ENCODE assay signal across 9 mouse cellular contexts in the genomic region with DNA sequence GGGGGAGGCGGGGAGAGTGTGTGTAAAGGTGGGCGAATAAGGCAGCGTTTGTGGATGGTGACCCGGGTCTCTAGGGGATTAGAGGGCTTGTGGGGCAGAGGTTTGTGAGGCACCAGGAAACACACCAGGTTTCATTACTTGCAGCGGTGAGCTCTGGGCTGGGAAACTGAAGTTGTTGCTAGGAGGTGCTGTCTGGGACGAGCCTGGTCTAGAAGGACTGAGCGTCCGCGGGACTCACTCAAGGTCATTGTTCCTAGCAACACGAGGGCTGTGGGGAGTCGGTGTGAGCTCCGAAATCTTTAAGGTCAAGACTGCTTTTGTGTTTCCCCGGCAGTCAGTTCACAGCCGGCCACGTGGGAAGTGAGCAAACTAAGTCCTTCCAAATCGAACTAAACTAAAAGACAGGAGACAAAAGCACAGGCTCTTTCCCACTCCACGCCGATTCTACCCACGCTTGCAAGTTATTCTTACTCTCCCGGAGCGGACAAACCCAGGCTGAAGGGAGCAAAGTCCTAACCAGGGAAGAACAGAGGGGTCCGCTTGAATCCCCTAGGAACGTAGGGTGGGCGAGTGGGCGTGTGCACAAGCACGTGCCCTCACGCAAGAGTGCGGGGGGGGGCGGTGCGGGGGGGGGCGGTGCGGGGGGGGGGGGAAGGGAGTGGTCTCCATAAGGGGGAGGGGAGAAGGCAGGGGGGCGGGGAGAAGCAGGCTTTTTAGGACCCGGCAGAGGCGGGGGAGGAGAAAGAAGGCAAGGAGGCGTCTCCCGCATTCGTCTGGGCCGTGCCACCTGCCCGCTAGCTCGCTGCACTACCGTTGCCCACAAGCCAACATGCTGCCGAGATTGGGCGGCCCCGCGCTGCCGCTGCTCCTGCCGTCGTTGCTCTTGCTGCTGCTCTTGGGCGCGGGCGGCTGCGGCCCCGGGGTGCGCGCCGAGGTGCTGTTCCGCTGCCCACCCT. TPM values are rescaled to one million over a fixed set of nuclear protein-coding genes. Genes with fewer than 3 reads are reported as not detected.
DNase-seq lines count a peak whose midpoint lies in the region; ATAC-seq lines count a peak whose summit lies in the region.
"Had no signal": no experiment of that assay in that cellular context is flagged by ENCODE, and none has a peak within 500 bp of the region (broad histone marks: within the 10 kb centered on the region; RNA-seq: fewer than 3 reads in every experiment).

Gene Igfbp2, plus strand, starts transcription at position 753 of the 956 bp plus-strand sequence.

- no peaks in the 10 kb centered on the region for H3K9me3 ChIP-seq in heart, embryonic 12.5 days (replicated peaks)
- no peaks in the 10 kb centered on the region for H3K9me3 ChIP-seq in heart, embryonic 15.5 days (replicated peaks)
- H3K9me3 ChIP-seq in lung, embryonic 15.5 days = no peaks in the 10 kb centered on the region

- ATAC-seq in heart, embryonic 12.5 days (ENCODE audit: insufficient number of reproducible peaks, low FRiP score) = peak; percentile 49
- peak; percentile 63; the same call in 1 of the 2 replicates for ATAC-seq in heart, embryonic 15.5 days (replicated peaks; ENCODE audit: insufficient number of reproducible peaks, insufficient read depth, low FRiP score, low read depth)
- peak; percentile 56; the same call in 1 of the 2 replicates for ATAC-seq in lung, embryonic 15.5 days (ENCODE audit: borderline replicate concordance, extremely low read depth, low FRiP score, low TSS enrichment)
- no peak for ATAC-seq in activated CD4-positive, CD25-positive, alpha-beta regulatory T cell, adult 4 months

- DNase-seq in heart, postnatal 36 days = no peak
- DNase-seq in brain, embryonic 18.5 days (ENCODE audit: low read depth, low spot score) = peak; percentile 56
- peak; percentile 71 to 80 for DNase-seq in kidney, postnatal 4 days
- DNase-seq in right cerebral cortex, postnatal 14 days = peak; percentile 39

- no peaks in the 10 kb centered on the region for H3K36me3 ChIP-seq in heart, embryonic 12.5 days
- H3K36me3 ChIP-seq in heart, embryonic 15.5 days = no peaks in the 10 kb centered on the region
- no peaks in the 10 kb centered on the region for H3K36me3 ChIP-seq in lung, embryonic 15.5 days

- H3K4me3 ChIP-seq in heart, embryonic 12.5 days = peak within 1 kb of the TSS; percentile 59
- H3K4me3 ChIP-seq in heart, embryonic 15.5 days = peak within 1 kb of the TSS; percentile 67
- H3K4me3 ChIP-seq in lung, embryonic 15.5 days = peak within 1 kb of the TSS; percentile 67

- WGBS in heart, embryonic 12.5 days = 2% methylated on average over 49 of the region's 58 CpGs
- 2% methylated on average over 46 of the region's 58 CpGs for WGBS in heart, embryonic 15.5 days
- 2% methylated on average over 53 of the region's 58 CpGs for WGBS in lung, embryonic 15.5 days

- H3K27ac ChIP-seq in heart, embryonic 12.5 days (ENCODE audit: poor library complexity, severe bottlenecking) = no peak within 1 kb of the TSS
- no peak within 1 kb of the TSS for H3K27ac ChIP-seq in heart, embryonic 15.5 days
- peak within 1 kb of the TSS; percentile 74 for H3K27ac ChIP-seq in lung, embryonic 15.5 days

- intact Hi-C loops in heart, postnatal 36 days (cut with DNase I) = no loop called here

- H3K4me1 ChIP-seq in heart, embryonic 12.5 days (replicated peaks) = peaks cover 35% of the 10 kb centered on the region
- peaks cover 37% of the 10 kb centered on the region for H3K4me1 ChIP-seq in heart, embryonic 15.5 days (replicated peaks)
- peaks cover 31% of the 10 kb centered on the region for H3K4me1 ChIP-seq in lung, embryonic 15.5 days

- peak within 1 kb of the TSS; percentile 97 for H3K4me2 ChIP-seq in heart, embryonic 12.5 days
- peak within 1 kb of the TSS; percentile 99 for H3K4me2 ChIP-seq in heart, embryonic 15.5 days
- H3K4me2 ChIP-seq in lung, embryonic 15.5 days = peak within 1 kb of the TSS; percentile 98

- H3K27me3 ChIP-seq in heart, embryonic 12.5 days (replicated peaks) = 0 out of 2 replicates have a peak, but pooled peaks cover 3% of the 10 kb centered on the region
- H3K27me3 ChIP-seq in heart, embryonic 15.5 days = peaks cover 33% of the 10 kb centered on the region
- H3K27me3 ChIP-seq in lung, embryonic 15.5 days = peaks cover 21% of the 10 kb centered on the region

- H3K9ac ChIP-seq in heart, embryonic 12.5 days = peak within 1 kb of the TSS; percentile 74
- peak within 1 kb of the TSS; percentile 68 for H3K9ac ChIP-seq in heart, embryonic 15.5 days
- H3K9ac ChIP-seq in lung, embryonic 15.5 days = peak within 1 kb of the TSS; percentile 61

RNA-seq across cellular contexts. Expression of gene Igfbp2, which starts in this region (rescaled TPM):
- 91.7 and 93.5 TPM in 2 replicates for polyA plus RNA-seq in heart, embryonic 12.5 days (2016; fragmentation: Nextera tagmentation; extraction: Ambion mirVana)
- total RNA-seq in heart, postnatal 36 days (2021) = under 1 TPM in 1 of 2 experiments, not detected in 1; 0.22 TPM
- 44.4 and 85.9 TPM in 2 replicates for polyA plus RNA-seq in heart, embryonic 15.5 days (2015; fragmentation: Nextera tagmentation; extraction: Ambion mirVana)
- 344 and 357 TPM in 2 replicates for polyA plus RNA-seq in lung, embryonic 15.5 days (2015; fragmentation: Nextera tagmentation; extraction: Ambion mirVana)
- polyA plus RNA-seq in activated CD4-positive, CD25-positive, alpha-beta regulatory T cell, adult 4 months (2017; shearing (Covaris generic)) = not detected
- total RNA-seq: neutrophil, adult 5-6 weeks had no signal

Comparison
In these comparisons a context has a peak if more than half of its experiments do, and no peak if none do; other contexts are left out.
1. RNA of gene Igfbp2 (polyA plus RNA-seq): 344 to 357 TPM in lung, embryonic 15.5 days, 91.7 to 93.5 TPM in heart, embryonic 12.5 days and 44.4 to 85.9 TPM in heart, embryonic 15.5 days; not detected in activated CD4-positive, CD25-positive, alpha-beta regulatory T cell, adult 4 months; every median in the first group is over 10 times any median in the second.
2. DNase-seq: peak in brain, embryonic 18.5 days (single experiment), kidney, postnatal 4 days (2 of 2) and right cerebral cortex, postnatal 14 days (single experiment); none in heart, postnatal 36 days (0 of 2).
3. Peak in every context shown above with its lines, with median percentiles within 50 percentile points of each other: H3K4me2 ChIP-seq, H3K4me3 ChIP-seq and H3K9ac ChIP-seq.